Mouse (Mus musculus): ENCODE data around the gene Exoc6. TPM values are rescaled to one million over a fixed set of nuclear protein-coding genes. Genes with fewer than 3 reads are reported as not detected.

Exoc6 gene
- polyA plus RNA-seq, 1 experiment, result 20.3 TPM

DNA sequence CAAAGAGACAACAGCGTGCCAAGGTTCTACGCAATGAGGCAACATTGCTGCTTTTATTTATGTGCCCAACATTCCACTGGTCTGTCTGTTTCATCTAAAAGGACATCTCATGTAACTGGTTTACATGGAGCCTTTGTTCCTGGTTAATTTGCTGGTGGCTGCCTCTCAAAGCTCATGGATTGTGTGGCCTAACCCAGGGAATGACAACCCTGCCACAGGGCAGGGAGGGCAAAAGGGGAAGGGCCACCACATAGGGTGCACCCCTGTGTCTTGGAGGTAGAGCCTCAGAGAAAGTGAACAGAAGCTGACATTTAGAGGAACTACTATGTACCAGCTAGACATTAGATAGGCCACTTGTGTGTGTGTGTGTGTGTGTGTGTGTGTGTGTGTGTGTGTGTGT is 177.1 kb downstream of the Exoc6 start:
- H3K4me1 ChIP-seq (ENCODE audit: control insufficient read depth, insufficient read depth, low read length), result no peaks in the 10 kb centered on the region
- no peak overlapping the region for H3K4me3 ChIP-seq (ENCODE audit: insufficient read depth, low read length)
- no peak for TF ChIP-seq CTCF (IDR thresholded peaks at IDR 0.05; ENCODE audit: extremely low read depth, insufficient read depth, low read length)
- TF ChIP-seq POLR2A (IDR thresholded peaks at IDR 0.05; ENCODE audit: extremely low read depth, insufficient read depth, low read length), result no peak

More for the DNA sequence above, 177.1 kb downstream of the Exoc6 start:
- H3K27ac ChIP-seq (ENCODE audit: insufficient read depth, low read length), result no peak overlapping the region

Other genes starting within 250 kb of the Exoc6 start
- 29.2 and 30.9 TPM in 2 replicates for gene Ide, start 212.6 kb upstream of the Exoc6 start, polyA plus RNA-seq (2012; rRNA removed)
- 0.85 and 1.2 TPM in 2 replicates for gene Kif11, start 174.0 kb upstream of the Exoc6 start, polyA plus RNA-seq (2012; rRNA removed)
- gene Hhex, start 115.6 kb upstream of the Exoc6 start, polyA plus RNA-seq (2012; rRNA removed), result 2.7 and 2.8 TPM in 2 replicates
- not detected in 2 replicates for gene Cyp26c1, start 135.2 kb downstream of the Exoc6 start, polyA plus RNA-seq (2012; rRNA removed)
- 0.08 and 0.17 TPM in 2 replicates for gene Cyp26a1, start 147.4 kb downstream of the Exoc6 start, polyA plus RNA-seq (2012; rRNA removed)

Data from cortical plate, adult 2 months (tissue).